Mouse (Mus musculus): Measurements from ENCODE around the gene Ephb2.

Ephb2 gene

GRCm38 (mm10) chr4:136761713-136762380, 73.9 kb downstream of the Ephb2 start:
- no peak for DNase-seq (ENCODE audit: low read depth)

- peak; percentile 52 for DNase-seq (ENCODE audit: low read depth)
These were observed 74.9 kb downstream of the Ephb2 start for GRCm38 (mm10) chr4:136760882-136761281.

- DNase-seq (ENCODE audit: low read depth): no peak
These were observed 78.7 kb downstream of the Ephb2 start for GRCm38 (mm10) chr4:136757096-136757495.

- no peak for DNase-seq (ENCODE audit: low read depth)
These were observed 79.3 kb downstream of the Ephb2 start for GRCm38 (mm10) chr4:136756486-136756885.

GRCm38 (mm10) chr4:136755364-136755811, 80.4 kb downstream of the Ephb2 start:
- no peak for DNase-seq (ENCODE audit: low read depth)

- DNase-seq (ENCODE audit: low read depth): no peak
These were observed 81.5 kb downstream of the Ephb2 start for GRCm38 (mm10) chr4:136754256-136754655.

GRCm38 (mm10) chr4:136751355-136752020, 84.3 kb downstream of the Ephb2 start:
- no peak for DNase-seq (ENCODE audit: low read depth)

GRCm38 (mm10) chr4:136750578-136751338, 85.0 kb downstream of the Ephb2 start:
- DNase-seq (ENCODE audit: low read depth): no peak

- no peak for DNase-seq (ENCODE audit: low read depth)
These were observed 85.8 kb downstream of the Ephb2 start for GRCm38 (mm10) chr4:136749851-136750577.

- DNase-seq (ENCODE audit: low read depth): no peak
These were observed 86.4 kb downstream of the Ephb2 start for GRCm38 (mm10) chr4:136749431-136749830.

GRCm38 (mm10) chr4:136748842-136749392, 86.9 kb downstream of the Ephb2 start:
- no peak for DNase-seq (ENCODE audit: low read depth)

- DNase-seq (ENCODE audit: low read depth): no peak
These were observed 89.3 kb downstream of the Ephb2 start for GRCm38 (mm10) chr4:136746516-136746915.

GRCm38 (mm10) chr4:136742677-136743076, 93.1 kb downstream of the Ephb2 start:
- no peak for DNase-seq (ENCODE audit: low read depth)

- DNase-seq (ENCODE audit: low read depth): no peak
These were observed 93.9 kb downstream of the Ephb2 start for GRCm38 (mm10) chr4:136741840-136742239.

GRCm38 (mm10) chr4:136740963-136741362, 94.8 kb downstream of the Ephb2 start:
- DNase-seq (ENCODE audit: low read depth): no peak

GRCm38 (mm10) chr4:136739189-136739588, 96.6 kb downstream of the Ephb2 start:
- no peak for DNase-seq (ENCODE audit: low read depth)

- no peak for DNase-seq (ENCODE audit: low read depth)
These were observed 97.5 kb downstream of the Ephb2 start for GRCm38 (mm10) chr4:136738291-136738690.

GRCm38 (mm10) chr4:136735856-136736255, 99.9 kb downstream of the Ephb2 start:
- no peak for DNase-seq (ENCODE audit: low read depth)

GRCm38 (mm10) chr4:136734210-136734803, 101.5 kb downstream of the Ephb2 start:
- no peak for DNase-seq (ENCODE audit: low read depth)

GRCm38 (mm10) chr4:136733217-136733865, 102.4 kb downstream of the Ephb2 start:
- DNase-seq (ENCODE audit: low read depth): no peak

GRCm38 (mm10) chr4:136732536-136733121, 103.2 kb downstream of the Ephb2 start:
- DNase-seq (ENCODE audit: low read depth): no peak
